Mouse (Mus musculus): ENCODE data around the gene Zdhhc20. TPM values are rescaled to one million over a fixed set of nuclear protein-coding genes. Genes with fewer than 3 reads are reported as not detected.
"Not testable (repeated sequence)": the region's sequence is repeated elsewhere in the genome, so short reads cannot be mapped to it uniquely, and the experiment has no call there.

Zdhhc20 gene
- total and polyA plus RNA-seq, 3 experiments: 3.3 to 8.3 (median 6.7) TPM

DNA sequence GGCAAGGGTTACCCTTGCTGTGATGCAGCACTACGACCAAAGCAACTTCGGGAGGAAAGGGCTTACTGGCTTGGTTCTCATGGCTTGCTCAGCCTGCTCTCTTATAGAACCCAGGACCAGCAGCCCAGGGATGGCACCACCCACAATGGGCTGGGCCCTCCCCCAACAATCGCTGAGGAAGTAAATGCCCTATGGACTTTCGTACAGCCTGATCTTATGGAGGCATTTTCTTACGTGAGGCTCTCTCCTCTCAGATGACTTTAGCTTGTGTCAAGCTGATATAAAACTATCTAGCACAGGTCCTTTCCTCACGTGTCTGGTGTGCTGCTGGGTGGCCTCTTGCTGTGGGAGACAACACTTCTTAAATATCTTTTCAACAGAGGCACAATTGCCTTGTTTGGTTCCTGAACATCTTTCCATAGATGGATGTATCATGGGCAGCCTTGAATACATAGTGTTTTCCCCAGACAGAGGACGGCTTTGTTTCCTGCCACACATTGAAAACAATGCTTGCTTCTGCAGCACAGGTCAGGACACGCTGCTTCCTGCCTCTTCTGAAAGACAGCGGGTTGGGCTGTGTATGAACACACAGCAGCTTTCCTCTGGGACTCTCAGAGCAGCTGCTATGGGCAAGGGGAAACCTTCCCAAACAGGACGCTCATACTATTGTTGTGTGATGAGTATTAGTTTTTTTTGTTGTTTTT, 31.5 kb upstream of the Zdhhc20 start:
- TF ChIP-seq EP300 (IDR thresholded peaks at IDR 0.05; ENCODE audit: insufficient read depth, low read depth, low read length) (peak; percentile 79), POLR2A (IDR thresholded peaks at IDR 0.05; ENCODE audit: insufficient read depth, low read depth, low read length) (0 out of 2 replicates have a peak, but pooled peaks have one; percentile 28), CTCF (IDR thresholded peaks at IDR 0.05) (no peak)
- H3K79me2 ChIP-seq (replicated peaks; ENCODE audit: control insufficient read depth, insufficient read depth, low read length): no peaks in the 10 kb centered on the region
- peak overlapping the region; percentile 77 for H3K27ac ChIP-seq
- H3K4me1 ChIP-seq (ENCODE audit: control insufficient read depth, insufficient read depth, low read length): peaks cover 5% of the 10 kb centered on the region
- no peaks in the 10 kb centered on the region for H3K27me3 ChIP-seq (ENCODE audit: control insufficient read depth, insufficient read depth, low read length)
- WGBS: 26% methylated on average over 10 of the region's 10 CpGs
- H3K36me3 ChIP-seq (ENCODE audit: control insufficient read depth, insufficient read depth, low read length): no peaks in the 10 kb centered on the region; the same call in 1 of the 2 replicates
- intact Hi-C loops (cut with DNase I): no loop called here
- peak in 1 of 2 experiments; percentile 51 for DNase-seq
- no peak overlapping the region for H3K9ac ChIP-seq (ENCODE audit: low read depth, low read length)
- no peak overlapping the region for H3K4me3 ChIP-seq

- TF ChIP-seq EP300 (IDR thresholded peaks at IDR 0.05; ENCODE audit: insufficient read depth, low read depth, low read length): no peak
- TF ChIP-seq POLR2A (IDR thresholded peaks at IDR 0.05; ENCODE audit: insufficient read depth, low read depth, low read length): no peak
- no peak for TF ChIP-seq CTCF (IDR thresholded peaks at IDR 0.05)
- peak in 1 of 2 experiments; percentile 26 for DNase-seq
- peak overlapping the region; percentile 77 for H3K27ac ChIP-seq
- no peaks in the 10 kb centered on the region for H3K27me3 ChIP-seq (ENCODE audit: control insufficient read depth, insufficient read depth, low read length)
- intact Hi-C loops (cut with DNase I): no loop called here
- no peak overlapping the region for H3K9ac ChIP-seq (ENCODE audit: low read depth, low read length)
- WGBS: 41% methylated on average over 18 of the region's 18 CpGs
- no peaks in the 10 kb centered on the region for H3K79me2 ChIP-seq (replicated peaks; ENCODE audit: control insufficient read depth, insufficient read depth, low read length)
- H3K36me3 ChIP-seq (ENCODE audit: control insufficient read depth, insufficient read depth, low read length): no peaks in the 10 kb centered on the region; the same call in none of the 2 replicates
- 0 out of 2 replicates have a peak overlapping the region, but pooled peaks have one; percentile 11 for H3K4me3 ChIP-seq
- H3K4me1 ChIP-seq (ENCODE audit: control insufficient read depth, insufficient read depth, low read length): peaks cover 5% of the 10 kb centered on the region
These were observed 30.7 kb upstream of the Zdhhc20 start for GRCm38 (mm10) chr14:57920568-57921310.

GRCm38 (mm10) chr14:57919148-57919875, 29.2 kb upstream of the Zdhhc20 start:
- intact Hi-C loops (cut with DNase I): loop anchor here (10.0 kb wide), 1 partner anchor 545 kb away; no protein-coding TSS in a partner anchor
- Histone ChIP-seq H3K4me1 (ENCODE audit: control insufficient read depth, insufficient read depth, low read length) (peaks cover 5% of the 10 kb centered on the region), H3K27ac (no peak overlapping the region), H3K27me3 (ENCODE audit: control insufficient read depth, insufficient read depth, low read length) (no peaks in the 10 kb centered on the region), H3K9ac (ENCODE audit: low read depth, low read length) (no peak overlapping the region), H3K36me3 (ENCODE audit: control insufficient read depth, insufficient read depth, low read length) (no peaks in the 10 kb centered on the region; the same call in none of the 2 replicates), H3K4me3 (no peak overlapping the region), H3K79me2 (replicated peaks; ENCODE audit: control insufficient read depth, insufficient read depth, low read length) (no peaks in the 10 kb centered on the region)
- DNase-seq: no peak
- WGBS: 94% methylated on average over 17 of the region's 17 CpGs
- TF ChIP-seq CTCF (IDR thresholded peaks at IDR 0.05) (no peak), POLR2A (IDR thresholded peaks at IDR 0.05; ENCODE audit: insufficient read depth, low read depth, low read length) (no peak), EP300 (IDR thresholded peaks at IDR 0.05; ENCODE audit: insufficient read depth, low read depth, low read length) (no peak)

DNA sequence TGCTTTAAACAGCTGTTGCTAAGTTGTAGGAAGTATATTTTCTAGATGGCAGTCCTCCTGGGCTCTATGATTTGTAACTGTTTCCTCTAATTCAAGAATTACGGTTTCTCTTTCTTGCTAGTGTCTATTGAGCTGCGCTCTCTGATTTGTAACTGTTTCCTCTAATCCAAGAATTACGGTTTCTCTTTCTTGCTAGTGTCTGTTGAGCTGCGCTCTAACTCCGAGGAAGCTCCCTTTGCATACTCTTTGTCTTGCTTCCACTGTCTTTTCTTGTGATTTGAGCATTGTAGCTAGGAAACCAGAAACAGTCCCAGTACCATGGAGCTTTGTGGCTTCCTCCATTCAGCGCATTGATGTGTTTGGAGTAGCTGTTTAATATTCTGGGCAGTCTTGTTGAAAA, 25.3 kb upstream of the Zdhhc20 start:
- Histone ChIP-seq H3K4me1 (ENCODE audit: control insufficient read depth, insufficient read depth, low read length) (no peaks in the 10 kb centered on the region), H3K9ac (ENCODE audit: low read depth, low read length) (no peak overlapping the region), H3K36me3 (ENCODE audit: control insufficient read depth, insufficient read depth, low read length) (no peaks in the 10 kb centered on the region; the same call in none of the 2 replicates), H3K27ac (no peak overlapping the region), H3K4me3 (no peak overlapping the region), H3K79me2 (replicated peaks; ENCODE audit: control insufficient read depth, insufficient read depth, low read length) (no peaks in the 10 kb centered on the region), H3K27me3 (ENCODE audit: control insufficient read depth, insufficient read depth, low read length) (no peaks in the 10 kb centered on the region)
- intact Hi-C loops (cut with DNase I): loop anchor here (10.0 kb wide), 1 partner anchor 541 kb away; no protein-coding TSS in a partner anchor
- TF ChIP-seq CTCF (IDR thresholded peaks at IDR 0.05) (no peak), POLR2A (IDR thresholded peaks at IDR 0.05; ENCODE audit: insufficient read depth, low read depth, low read length) (no peak), EP300 (IDR thresholded peaks at IDR 0.05; ENCODE audit: insufficient read depth, low read depth, low read length) (no peak)
- no peak for DNase-seq
- 80% methylated on average over 6 of the region's 6 CpGs for WGBS

GRCm38 (mm10) chr14:57912211-57913007, 22.3 kb upstream of the Zdhhc20 start:
- not testable (repeated sequence) for H3K4me3 ChIP-seq; DNase-seq; H3K27me3 ChIP-seq (ENCODE audit: control insufficient read depth, insufficient read depth, low read length); H3K9ac ChIP-seq (ENCODE audit: low read depth, low read length); H3K36me3 ChIP-seq (ENCODE audit: control insufficient read depth, insufficient read depth, low read length); H3K79me2 ChIP-seq (replicated peaks; ENCODE audit: control insufficient read depth, insufficient read depth, low read length); H3K27ac ChIP-seq; H3K4me1 ChIP-seq (ENCODE audit: control insufficient read depth, insufficient read depth, low read length)
- intact Hi-C loops (cut with DNase I): loop anchor here (5.0 to 10.0 kb wide), 3 partner anchors 40 to 538 kb away; no protein-coding TSS in a partner anchor
- 47% methylated on average over 1 of the region's 1 CpGs for WGBS

DNA sequence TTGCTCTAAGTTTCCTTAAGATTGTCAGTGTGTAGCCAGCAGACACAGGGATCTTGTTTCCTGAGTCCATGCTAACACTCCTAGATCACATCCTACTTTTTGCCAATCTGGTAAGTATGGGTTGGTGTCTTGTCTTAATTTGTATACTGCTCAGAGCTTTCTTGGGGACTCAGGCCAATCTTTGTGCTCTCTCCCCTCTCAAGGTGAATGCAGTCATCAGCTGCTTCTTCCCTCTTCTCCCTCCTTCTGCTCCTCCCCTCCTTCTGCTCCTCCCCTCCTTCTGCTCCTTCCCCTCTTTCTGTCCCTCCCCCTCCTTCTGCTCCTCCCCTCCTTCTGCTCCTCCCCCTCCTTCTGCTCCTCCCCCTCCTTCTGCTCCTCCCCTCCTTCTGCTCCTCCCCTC, 21.7 kb upstream of the Zdhhc20 start:
- H3K79me2 ChIP-seq (replicated peaks; ENCODE audit: control insufficient read depth, insufficient read depth, low read length); DNase-seq; H3K27me3 ChIP-seq (ENCODE audit: control insufficient read depth, insufficient read depth, low read length); H3K27ac ChIP-seq; H3K4me3 ChIP-seq; H3K9ac ChIP-seq (ENCODE audit: low read depth, low read length); H3K4me1 ChIP-seq (ENCODE audit: control insufficient read depth, insufficient read depth, low read length); H3K36me3 ChIP-seq (ENCODE audit: control insufficient read depth, insufficient read depth, low read length): not testable (repeated sequence)
- intact Hi-C loops (cut with DNase I): loop anchor here (2.0 to 10.0 kb wide), 6 partner anchors 29 to 537 kb away; partner anchors contain the start of genes Mrpl57 and Ska3

Measured in heart, adult 2 months (tissue).